Mouse (Mus musculus): ENCODE results near the gene Esam.

The Esam gene

DNA sequence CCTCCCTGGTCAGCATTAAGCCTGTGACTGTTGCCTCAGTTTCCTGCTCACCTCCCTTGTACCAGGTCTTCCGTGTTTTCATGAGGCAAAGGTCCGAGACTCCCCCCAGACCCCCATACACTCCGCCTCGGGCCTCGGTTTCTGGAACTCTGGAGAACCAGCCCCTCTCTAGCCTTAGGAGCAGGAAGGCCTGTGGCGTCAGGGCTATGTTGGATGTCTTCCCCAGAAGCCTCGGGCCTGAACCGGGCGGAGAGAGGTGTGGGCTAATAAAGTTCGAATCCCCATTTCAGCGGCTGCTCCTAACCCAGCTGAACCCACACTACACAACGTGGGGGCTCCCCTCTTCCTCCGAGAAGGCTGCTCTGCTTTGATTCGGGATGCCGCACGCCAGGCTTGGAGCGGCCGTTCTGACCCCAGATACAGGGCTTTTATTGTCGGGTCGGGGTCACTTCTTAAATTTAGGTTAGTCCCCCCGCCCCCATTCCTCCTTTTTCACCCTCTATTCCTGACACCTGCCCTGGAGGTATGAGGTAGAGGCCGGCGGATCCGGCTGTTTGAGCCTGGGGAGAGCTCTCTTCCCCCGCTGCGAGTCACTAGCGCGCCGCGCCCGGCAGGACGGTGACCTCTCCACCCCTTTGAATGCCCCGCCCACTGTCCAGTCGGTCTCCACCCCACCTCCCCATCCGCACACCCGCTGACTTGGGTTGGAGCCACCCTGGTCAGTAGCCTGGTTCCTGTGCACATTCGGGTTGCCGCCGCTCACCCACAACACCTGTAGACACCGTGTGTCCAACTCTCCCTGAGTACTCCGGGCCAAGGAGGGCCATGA is at the start of gene Esam:
Gene Esam (plus strand): TSS at position 683 of the 829 bp plus-strand sequence.
- DNase-seq = peak; percentile 62

- no peak for DNase-seq
Observed at GRCm38 (mm10) chr9:37485146-37485545, 42.7 kb upstream of the Esam start.

DNA sequence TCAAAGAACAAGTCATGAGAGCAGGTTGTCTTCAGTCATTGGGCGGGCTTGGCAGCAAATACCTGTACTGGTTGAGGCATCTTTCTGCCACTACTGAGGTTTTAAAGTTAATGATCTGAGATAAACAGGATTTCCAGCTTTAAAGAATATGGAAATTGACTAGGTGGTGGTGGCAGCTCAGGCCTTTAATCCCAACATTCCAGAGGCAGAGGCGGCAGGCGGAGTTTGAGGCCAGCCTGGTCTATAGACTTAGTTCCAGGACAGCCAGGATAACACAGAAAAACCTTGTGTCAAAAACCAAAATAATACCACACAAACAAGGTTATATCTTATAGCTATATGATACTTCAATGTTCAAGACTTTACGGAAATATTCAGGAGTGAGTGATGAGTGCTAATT is 39.8 kb upstream of the Esam start:
- no peak for DNase-seq

- DNase-seq = peak; percentile 83
Observed at GRCm38 (mm10) chr9:37488611-37489396, 39.1 kb upstream of the Esam start, which contains the start of gene Msantd2. Msantd2 (plus strand) TSS chr9:37489319.

GRCm38 (mm10) chr9:37489446-37490120 is 38.3 kb upstream of the Esam start:
- DNase-seq = peak; percentile 60

GRCm38 (mm10) chr9:37495761-37496160 is 32.1 kb upstream of the Esam start:
- DNase-seq = no peak

- no peak for DNase-seq
Observed at GRCm38 (mm10) chr9:37496325-37496724, 31.6 kb upstream of the Esam start.

DNA sequence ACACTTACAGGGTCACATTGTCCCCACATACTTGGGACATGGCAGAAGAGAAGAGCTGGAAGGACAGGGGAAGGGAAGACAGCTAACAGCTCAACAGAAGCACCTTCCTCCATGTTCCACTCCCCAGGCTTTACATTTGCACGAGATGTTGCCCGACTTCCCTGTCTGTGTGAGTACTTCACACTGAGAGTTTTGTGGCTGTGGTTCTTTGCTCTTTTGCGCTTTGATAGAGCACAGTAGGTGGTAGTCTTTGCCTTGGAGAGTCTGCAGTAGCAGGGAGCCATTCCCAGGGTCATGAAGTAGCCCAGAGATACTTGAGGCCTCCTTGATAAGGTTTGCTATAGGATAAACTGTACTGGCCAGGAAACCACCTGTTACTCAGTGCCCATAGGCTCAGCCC is 27.7 kb upstream of the Esam start:
- DNase-seq = no peak

- DNase-seq = no peak
Observed at GRCm38 (mm10) chr9:37501170-37501569, 26.7 kb upstream of the Esam start.

DNA sequence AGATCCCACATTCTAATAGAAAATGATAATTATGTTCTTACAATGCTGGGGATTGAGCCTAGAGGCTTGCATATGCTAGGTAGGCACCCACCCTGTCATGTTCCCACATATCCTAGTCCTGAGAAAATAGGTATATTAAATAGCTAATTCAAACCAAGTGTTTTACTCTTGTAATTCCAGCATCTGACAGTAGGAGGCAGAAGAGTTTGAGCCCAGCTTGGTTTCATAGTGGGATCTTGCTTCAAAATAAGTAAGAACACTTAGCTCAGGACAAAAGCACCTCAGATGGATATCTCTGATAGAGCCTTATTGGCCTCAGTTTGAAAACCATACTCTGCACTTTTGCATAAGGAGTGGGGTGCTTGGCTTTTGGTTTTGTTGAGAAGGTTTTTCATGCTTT is 23.5 kb upstream of the Esam start:
- DNase-seq = no peak

DNA sequence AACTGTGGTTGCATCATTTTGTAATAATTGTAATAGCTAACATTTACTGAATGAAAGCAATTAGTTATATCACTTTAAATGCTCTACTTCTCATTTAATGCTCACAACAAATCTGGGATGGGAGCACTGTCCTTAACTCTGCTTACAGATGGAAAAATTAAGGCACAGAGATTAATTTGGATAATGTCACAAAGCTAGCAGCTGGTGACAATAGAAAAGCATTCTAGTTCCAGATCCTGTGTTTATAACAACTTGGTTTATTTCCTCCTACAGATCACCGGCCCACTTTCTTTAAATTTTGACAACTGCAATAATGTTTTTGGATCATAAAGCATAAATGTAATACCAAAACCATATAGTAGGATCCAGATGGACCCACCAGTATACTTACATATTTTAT is 21.9 kb upstream of the Esam start:
- DNase-seq = no peak

DNA sequence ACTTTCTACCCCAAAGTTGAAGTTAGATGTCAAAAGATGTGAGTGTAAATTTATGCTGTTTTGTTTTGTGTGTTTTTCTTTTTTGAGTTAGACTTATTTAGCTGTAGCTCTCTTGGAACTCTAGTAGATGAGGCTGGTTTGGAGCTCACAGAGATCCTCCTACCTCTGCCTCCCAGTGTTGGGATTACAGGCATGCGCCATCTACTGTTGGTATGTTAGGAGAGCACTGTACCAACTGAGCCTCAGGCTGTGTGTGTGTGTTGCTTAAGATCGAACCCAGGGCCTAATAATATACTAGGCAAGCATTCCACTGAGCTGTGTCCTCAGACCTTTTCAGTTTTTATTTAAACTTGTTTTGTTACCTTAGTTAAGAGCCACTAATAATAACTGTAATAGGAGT is 15.8 kb upstream of the Esam start:
- DNase-seq = no peak

DNA sequence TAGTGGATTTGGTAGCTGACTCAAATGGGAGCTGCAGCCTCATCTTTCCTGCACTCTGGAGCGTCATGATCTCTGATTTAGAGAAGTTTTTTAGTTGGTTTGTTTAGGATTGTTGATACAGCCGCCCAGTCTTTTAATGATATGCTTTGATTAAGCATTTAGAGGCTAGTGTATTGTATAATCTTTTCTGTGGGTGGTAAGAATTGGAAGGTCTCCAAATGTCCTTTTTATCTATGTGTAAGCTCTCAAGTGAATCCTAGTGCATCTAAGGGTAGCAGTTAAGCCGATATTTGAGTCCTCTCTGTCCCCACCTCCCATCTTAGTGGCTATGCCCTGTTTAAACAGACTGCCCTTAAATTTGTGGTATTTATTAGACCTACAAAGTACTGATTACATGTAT is 13.4 kb upstream of the Esam start:
- no peak for DNase-seq

DNA sequence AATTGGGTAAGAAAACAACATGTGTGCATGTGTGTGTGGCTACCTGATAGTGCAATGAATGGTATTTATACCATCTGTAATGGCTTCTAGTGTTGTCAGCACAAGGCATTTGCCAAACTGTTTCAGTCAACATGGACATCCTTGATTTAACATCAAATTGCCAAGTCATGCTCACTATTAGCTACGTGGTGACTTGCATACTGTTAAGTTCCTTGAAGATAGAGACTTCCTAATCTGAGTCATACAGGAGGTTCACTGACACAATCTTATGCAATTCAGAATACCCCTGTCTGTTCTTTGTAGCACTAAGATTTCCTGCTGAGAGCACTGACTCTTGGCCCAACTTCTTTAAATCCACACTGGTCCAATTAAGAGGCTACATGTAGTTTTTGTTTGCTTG is 10.4 kb upstream of the Esam start:
- DNase-seq = no peak

- DNase-seq = no peak
Observed at GRCm38 (mm10) chr9:37518991-37519390, 8.9 kb upstream of the Esam start.

DNA sequence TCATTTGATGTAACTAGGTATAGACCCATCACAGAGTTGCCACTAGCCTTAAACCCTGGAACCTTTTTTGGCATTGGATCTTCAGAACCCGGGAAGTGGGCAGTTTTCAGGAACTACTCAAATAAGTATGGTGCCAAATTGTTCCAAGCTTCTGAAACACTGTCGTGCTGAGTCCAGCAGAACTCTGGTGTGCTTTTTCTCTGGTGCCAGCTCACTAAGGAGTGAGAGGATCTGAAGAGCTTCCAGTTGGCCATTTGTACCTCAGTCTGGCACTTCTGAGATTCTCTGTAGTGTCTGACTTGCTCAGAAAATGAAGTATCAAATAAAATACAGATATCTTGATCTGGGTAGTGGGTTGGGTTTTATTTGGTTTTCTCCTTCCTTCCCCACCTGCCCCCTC is 7.9 kb upstream of the Esam start:
- DNase-seq = no peak

- DNase-seq = no peak
Observed at GRCm38 (mm10) chr9:37525461-37525860, 2.4 kb upstream of the Esam start.

DNA sequence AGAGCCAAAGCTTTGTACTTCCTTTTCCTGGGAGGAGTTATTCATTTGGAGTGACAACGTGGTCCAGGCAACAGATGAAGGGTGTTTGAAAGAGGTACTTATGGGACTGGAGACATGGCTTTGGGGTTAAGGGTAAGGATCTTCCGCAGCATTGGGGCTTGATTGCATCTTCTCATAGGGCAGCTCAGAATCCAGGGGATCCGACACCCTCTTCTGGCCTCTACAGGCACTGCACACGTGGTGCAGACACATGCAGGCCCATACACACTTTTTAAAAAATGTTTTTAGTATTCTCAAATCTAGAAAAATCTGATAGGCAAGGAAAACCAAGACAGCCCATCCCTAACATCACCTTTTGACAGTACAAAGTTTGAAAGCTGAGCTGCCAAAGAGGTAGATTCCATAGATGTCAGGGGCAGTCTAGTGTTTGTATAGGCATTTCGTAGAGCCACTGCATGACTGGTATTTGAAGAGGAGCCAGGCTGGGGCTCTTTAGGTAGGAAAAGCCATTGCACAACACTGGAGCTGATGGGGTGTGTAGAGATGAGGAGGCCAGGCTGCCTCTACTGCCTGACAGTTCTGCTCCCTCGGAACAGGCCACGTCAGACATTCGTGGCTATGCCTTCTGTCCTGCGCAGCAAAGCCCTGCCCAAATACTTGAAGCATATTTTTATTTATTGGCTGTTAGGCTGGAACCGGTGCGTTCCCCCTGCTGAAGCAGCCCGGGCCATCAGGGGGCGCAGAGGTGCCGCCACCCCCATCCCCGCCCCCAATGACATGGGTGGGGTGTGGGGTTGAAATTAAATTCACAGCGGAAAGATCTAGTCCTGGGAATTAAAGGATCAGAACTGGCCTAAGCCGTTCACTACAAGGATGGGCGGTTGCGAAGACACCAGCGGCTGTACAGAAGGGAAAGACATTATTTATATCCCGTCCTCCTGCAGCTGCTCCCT is 1.2 kb upstream of the Esam start:
- no peak for DNase-seq

- DNase-seq = no peak
Observed at GRCm38 (mm10) chr9:37528225-37528970, 520 bp downstream of the Esam start.

- DNase-seq = peak; percentile 49
Observed at GRCm38 (mm10) chr9:37530031-37530887, 2.4 kb downstream of the Esam start.

All from liver (tissue).